Mouse (Mus musculus): ENCODE results near the gene B4gat1.

Gene B4gat1

GRCm38 (mm10) chr19:5060365-5061330 is 22.0 kb downstream of the B4gat1 start:
- peak in 1 of 2 experiments; percentile 42 for DNase-seq

DNA sequence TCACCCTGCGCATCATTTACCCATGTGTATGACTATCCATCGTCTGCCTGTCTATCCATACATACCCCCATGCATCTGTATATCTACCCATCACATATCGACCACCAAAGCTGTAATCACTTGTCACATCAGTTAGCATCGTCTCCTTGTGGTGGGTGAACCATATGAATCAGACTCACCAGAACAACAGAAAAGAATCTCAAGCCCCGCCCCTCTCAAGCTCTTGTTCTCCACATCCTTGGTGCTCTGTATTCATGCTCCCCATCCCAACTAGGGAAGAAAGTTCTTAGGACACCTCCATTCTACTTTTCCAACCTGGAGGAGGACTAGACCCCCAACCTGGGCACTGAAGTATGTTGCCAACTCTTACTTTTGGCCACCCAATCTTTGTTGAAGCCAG is 23.4 kb downstream of the B4gat1 start:
- no peak for DNase-seq

DNA sequence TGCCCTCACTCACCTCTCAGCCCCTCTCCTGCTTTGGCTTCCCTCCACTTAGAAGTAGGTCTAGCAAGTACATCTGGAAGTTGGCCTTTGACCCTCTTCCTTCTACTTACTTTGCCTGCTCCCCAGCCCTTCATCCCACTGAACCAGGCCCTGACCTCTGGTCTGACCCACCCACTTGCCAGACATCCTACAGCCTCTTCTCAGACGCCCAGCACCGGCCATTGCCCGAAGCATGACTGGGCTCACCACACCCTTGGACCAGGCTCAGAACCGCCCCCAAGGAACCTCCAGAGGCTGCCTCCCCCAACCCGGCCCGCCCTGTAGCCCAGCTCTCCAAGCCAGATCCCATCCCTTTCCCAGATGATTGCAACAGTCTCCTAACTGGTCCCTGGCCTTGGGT is 23.8 kb downstream of the B4gat1 start:
- DNase-seq = peak in 1 of 2 experiments; percentile 42

GRCm38 (mm10) chr19:5065104-5065503 is 26.5 kb downstream of the B4gat1 start:
- peak in 1 of 2 experiments; percentile 37 for DNase-seq

- no peak for DNase-seq
Measured at GRCm38 (mm10) chr19:5067040-5067799, 28.6 kb downstream of the B4gat1 start.

- DNase-seq = peak; percentile 49 to 59
Measured at GRCm38 (mm10) chr19:5067867-5068569, 29.4 kb downstream of the B4gat1 start, which contains the start of gene Cd248. Gene Cd248 (plus strand): TSS chr19:5068078.

DNA sequence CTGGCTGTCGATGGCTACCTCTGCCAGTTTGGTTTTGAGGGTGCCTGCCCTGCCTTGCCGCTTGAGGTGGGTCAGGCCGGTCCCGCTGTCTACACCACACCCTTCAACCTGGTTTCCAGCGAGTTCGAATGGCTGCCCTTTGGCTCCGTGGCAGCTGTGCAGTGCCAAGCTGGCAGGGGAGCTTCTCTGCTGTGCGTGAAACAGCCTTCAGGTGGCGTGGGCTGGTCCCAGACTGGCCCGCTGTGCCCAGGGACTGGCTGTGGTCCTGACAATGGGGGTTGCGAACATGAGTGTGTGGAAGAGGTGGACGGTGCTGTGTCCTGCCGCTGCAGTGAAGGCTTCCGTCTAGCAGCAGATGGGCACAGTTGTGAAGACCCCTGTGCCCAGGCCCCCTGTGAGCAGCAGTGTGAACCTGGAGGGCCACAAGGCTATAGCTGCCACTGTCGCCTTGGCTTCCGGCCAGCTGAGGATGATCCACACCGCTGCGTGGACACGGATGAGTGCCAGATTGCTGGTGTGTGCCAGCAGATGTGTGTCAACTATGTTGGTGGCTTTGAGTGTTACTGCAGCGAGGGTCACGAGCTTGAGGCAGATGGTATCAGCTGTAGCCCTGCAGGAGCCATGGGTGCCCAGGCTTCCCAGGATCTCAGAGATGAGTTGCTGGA is 30.1 kb downstream of the B4gat1 start:
- no peak for DNase-seq

DNA sequence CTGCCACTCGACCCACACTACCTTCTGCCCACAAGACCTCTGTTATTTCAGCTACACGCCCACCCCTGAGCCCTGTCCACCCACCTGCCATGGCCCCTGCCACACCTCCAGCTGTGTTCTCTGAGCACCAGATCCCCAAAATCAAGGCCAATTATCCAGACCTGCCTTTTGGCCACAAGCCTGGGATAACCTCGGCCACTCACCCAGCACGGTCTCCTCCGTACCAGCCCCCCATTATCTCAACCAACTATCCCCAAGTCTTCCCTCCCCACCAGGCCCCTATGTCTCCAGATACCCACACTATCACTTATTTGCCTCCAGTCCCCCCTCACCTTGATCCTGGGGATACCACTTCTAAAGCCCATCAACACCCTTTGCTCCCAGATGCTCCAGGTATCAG is 30.9 kb downstream of the B4gat1 start:
- DNase-seq = no peak

DNA sequence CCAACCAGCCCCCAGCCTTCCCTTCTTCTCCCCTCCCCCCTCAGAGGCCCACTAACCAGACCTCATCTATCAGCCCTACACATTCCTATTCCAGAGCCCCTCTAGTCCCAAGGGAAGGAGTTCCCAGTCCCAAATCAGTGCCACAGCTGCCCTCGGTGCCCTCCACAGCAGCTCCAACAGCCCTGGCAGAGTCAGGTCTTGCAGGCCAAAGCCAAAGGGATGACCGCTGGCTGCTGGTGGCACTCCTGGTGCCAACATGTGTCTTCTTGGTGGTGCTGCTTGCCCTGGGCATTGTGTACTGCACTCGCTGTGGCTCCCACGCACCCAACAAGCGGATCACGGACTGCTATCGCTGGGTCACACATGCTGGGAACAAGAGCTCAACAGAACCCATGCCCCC is 31.4 kb downstream of the B4gat1 start:
- DNase-seq = no peak

- no peak for DNase-seq
Measured at GRCm38 (mm10) chr19:5071077-5071476, 32.5 kb downstream of the B4gat1 start.

DNA sequence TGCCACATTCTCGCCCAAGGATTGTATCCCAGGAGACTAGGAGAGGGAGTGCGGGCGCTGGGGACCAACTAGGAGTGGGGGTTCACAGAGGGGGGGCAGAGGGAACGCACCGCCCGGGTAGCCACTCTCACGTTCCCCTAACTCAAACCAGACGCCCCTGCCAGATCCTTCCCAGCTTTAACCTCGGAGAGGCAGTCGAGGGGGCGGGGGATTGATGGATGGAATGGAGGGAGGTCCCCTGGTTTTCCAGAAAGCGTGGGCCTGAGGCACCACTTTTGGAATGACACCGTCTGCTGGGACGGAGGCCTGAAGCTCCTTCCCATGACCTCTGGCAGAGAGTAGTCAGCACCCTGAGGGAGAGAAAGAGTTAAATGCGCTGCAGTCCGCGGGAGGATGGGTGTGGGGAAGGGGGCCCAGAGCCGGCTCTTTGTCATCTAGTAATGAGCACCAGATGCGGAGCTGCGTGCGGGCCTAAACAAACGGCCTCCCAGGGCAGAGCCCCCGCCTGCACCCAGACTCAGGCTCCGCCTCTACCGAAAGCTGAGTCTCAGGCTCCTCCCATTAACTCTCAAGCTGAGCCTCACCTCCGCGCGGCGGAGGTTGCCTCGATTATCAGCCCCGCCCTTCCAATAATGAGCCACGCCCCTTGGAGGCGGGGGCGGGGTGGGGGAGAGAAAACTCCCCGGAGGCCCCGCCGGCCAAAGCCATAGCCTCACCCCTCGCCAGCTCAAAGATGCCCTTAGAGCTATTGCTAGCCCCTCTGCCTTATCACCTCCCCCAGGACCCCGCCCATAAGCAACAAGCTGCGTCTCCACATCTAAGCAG is 33.1 kb downstream of the B4gat1 start:
- DNase-seq = peak; percentile 84 to 87

DNA sequence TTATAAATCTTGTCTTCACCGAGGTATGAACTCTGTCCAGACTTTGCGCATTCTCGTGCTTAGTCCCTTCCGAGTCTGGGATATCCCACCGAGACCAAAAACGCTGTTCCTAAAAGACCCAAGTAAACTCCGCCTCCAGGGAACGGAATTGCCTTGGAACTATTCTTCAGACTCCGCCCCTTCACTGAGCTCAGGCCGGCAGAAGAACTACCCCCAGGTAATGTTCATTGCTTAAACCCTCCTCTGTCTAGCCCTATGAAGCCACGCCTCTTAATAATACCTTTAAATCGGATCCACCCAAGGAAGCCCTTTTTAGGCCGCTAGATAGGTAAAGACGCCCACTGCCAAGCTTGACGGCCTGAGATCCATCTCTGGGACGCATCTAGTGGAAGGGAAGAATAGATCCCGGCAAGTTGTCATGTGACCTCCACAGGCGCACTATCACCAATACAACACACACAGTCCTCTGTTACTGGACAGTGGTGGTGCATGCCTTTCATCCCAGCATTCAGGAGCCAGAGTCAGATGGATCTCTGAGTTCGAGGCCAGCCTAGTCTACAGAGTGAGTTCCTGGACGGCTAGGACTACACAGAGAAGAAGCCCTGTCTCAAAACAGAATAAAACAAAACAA is 33.9 kb downstream of the B4gat1 start:
- DNase-seq = peak in 1 of 2 experiments; percentile 39

DNA sequence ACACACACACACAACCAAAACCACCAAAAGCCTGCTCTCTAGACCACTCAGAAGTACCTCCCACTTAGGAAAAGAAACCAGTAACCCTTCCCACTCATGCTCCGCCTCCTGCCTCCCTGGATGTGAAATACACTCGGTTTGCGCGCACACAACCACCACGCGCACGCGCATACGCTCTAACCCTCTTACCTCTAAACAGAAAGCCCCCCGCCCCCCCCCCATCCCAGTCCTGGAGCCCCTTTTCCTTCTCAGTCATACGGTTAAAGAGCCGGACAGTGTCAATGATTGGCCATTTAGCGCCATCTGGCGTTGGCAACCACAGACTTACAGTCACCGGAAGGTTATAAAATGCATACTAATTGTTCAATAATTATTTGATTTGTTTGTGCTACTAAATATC is 34.4 kb downstream of the B4gat1 start:
- DNase-seq = peak; percentile 44 to 52

DNA sequence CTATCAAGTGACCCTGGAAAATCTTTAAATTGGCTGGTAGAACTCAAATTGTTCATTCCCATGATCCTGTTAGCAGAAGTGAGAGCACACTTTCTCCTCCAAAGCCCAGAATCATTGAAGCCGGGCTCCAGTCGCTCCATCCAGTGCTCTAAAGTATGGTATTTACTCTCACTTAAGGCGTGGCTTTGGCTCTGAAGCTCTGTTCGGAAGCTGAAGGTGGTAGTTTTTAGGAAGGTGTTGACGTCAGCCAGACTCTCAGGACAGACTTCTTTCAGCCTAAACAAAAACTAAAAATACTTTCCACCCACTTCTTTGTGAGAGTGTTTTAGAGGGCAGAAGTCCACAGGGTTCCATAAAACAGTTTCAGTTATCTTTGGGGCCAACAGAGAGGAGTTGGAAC is 34.9 kb downstream of the B4gat1 start:
- no peak for DNase-seq

DNA sequence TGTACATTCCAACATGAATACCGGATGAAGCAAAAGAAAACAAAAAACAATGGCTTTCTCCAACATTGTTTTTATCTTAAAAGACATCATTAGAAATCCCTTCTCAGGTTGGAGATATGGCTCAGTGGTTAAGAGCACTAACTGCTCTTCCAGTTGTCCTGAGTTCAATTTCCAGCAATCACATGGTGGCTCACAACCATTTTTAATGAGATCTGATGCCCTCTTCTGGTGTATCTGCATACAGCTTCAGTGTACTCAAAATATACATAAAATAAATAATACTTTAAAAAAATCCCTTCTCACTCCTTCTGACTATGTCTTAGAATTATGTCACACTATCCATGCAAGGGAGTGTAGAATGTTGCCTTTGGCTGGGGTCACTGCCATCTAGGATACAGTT is 40.7 kb downstream of the B4gat1 start:
- no peak for DNase-seq

GRCm38 (mm10) chr19:5082005-5082404 is 43.4 kb downstream of the B4gat1 start:
- DNase-seq = no peak

DNA sequence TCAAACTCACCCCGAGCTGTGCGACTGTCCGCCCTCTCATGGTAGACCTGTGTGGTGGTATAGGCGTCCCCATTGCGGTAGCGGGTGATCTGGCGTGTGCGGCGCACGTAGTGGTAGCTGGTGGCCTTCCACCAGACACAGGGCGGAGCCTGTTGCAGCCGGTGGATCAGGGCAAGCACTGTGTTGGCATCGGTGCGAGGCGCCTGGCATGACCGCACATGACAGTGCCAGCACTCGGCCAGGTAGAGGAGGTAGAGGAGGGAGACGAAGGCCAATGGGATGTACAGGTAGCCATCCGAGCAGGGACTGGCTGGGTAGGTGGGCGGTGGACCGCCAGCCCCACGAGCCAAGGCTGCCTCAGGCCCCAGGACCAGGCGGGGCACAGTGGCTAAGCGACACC is 44.0 kb downstream of the B4gat1 start:
- DNase-seq = no peak

DNA sequence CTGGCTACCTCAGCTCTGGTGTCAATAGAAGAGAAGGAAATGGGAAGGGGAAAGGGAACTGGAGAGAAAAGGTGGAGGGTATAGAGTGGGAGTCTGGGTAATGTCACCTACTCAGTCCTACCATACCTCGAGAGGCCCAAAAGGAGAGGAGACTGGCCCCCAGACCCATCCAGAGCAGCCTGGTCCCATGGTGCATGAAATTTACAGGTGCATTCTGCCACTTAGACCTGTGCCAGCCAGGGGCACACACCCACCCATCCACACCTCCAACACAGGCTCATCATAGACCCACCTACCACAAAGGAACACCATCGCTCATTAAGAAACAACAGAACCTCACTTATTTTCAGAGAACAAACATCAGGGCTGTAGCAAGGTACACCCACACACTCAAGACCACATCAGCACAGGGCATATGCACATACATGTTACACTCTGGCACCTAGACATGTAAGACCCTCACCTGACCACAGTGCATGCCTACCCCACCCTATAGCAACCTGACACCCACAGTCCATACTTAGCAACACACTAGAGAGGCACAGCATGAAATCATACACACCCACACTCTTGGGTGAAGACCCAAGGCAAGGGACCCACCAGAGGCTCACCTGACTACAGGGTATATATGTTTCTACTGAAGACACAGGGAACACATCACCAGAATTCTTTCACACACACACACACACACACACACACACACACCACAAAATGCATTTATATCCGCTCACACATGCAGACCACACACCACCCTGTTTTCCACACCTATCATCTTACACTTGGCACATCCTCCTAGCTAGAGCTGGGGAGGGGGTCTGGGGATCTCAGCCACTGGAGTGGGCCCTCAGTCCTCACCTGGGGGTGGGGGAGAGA is 45.6 kb downstream of the B4gat1 start:
- DNase-seq = no peak

DNA sequence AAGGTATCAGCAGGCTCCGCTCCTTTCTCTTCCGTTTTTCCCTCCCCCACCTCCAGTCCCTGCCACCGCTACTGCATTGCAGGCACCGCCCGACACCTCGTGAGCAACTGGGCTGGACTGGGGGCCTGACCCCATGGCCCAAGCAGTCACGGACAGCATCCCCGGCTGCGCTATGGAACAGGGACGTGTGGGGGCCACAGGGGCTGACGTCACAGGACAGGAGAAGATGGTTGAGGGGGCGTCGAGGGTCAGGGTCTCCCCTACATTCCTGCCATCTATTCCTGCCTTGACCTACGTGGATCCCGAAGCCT is 46.2 kb downstream of the B4gat1 start:
- DNase-seq = no peak
